Mouse (Mus musculus): Measurements from ENCODE around the gene Tspan11.

GRCm38 (mm10) chr6:128003542-128003941 lies 116.2 kb downstream of the Tspan11 start:
- TF ChIP-seq CTCF (IDR thresholded peaks at IDR 0.05; ENCODE audit: low read depth) (no peak), EP300 (IDR thresholded peaks at IDR 0.05; ENCODE audit: low read depth) (no peak)
